Mouse (Mus musculus) neutrophil, adult 5-6 weeks (primary cell): ENCODE measurements at regions not wholly inside any gene's neighbourhood (a gene's known extent, or its start where the extent isn't known, plus 50 kb on each side); places are given as distances from the start of the nearest gene placed in this dataset.

Experiments used
- ATAC-seq: fragments of 151-379, 151-347 bp; 2 replicates; pipeline ENCODE4 v1.8.0; 2017; ENCODE audit warnings: mild to moderate bottlenecking, moderate TSS enrichment; ENCODE audit not compliant: insufficient number of reproducible peaks, poor library complexity, low FRiP score, severe bottlenecking; ENCODE audit errors: extremely low read depth

GRCm38 (mm10) chr1:137605890-137606663 lies 569.4 kb downstream of the Ptprc start:
- ATAC-seq, result no peak

GRCm38 (mm10) chr1:137593732-137594131 lies 581.8 kb downstream of the Ptprc start:
- ATAC-seq, result no peak

- no peak for ATAC-seq
These were observed 583.6 kb downstream of the Ptprc start for GRCm38 (mm10) chr1:137591891-137592290.

- no peak for ATAC-seq
These were observed 584.2 kb downstream of the Ptprc start for GRCm38 (mm10) chr1:137591295-137591694.

GRCm38 (mm10) chr1:137588304-137589300 lies 586.9 kb downstream of the Ptprc start:
- ATAC-seq, result no peak

- ATAC-seq, result no peak
These were observed 587.9 kb downstream of the Ptprc start for GRCm38 (mm10) chr1:137587481-137588228.

- no peak for ATAC-seq
These were observed 590.8 kb downstream of the Ptprc start for GRCm38 (mm10) chr1:137584696-137585095.

GRCm38 (mm10) chr1:137584104-137584675 lies 591.3 kb downstream of the Ptprc start:
- no peak for ATAC-seq

- no peak for ATAC-seq
These were observed 597.9 kb downstream of the Ptprc start for GRCm38 (mm10) chr1:137577639-137578038.

GRCm38 (mm10) chr1:137576174-137576573 lies 599.3 kb downstream of the Ptprc start:
- ATAC-seq, result no peak

GRCm38 (mm10) chr1:137575380-137575779 lies 600.1 kb downstream of the Ptprc start:
- ATAC-seq, result no peak

- no peak for ATAC-seq
These were observed 603.3 kb downstream of the Ptprc start for GRCm38 (mm10) chr1:137571905-137572865.

GRCm38 (mm10) chr1:137571190-137571904 lies 604.2 kb downstream of the Ptprc start:
- no peak for ATAC-seq

- ATAC-seq, result no peak
These were observed 607.3 kb upstream of the Nr5a2 start for GRCm38 (mm10) chr1:137567526-137567925.

- no peak for ATAC-seq
These were observed 605.4 kb upstream of the Nr5a2 start for GRCm38 (mm10) chr1:137565573-137566048.

GRCm38 (mm10) chr1:137561686-137562085 lies 601.4 kb upstream of the Nr5a2 start:
- no peak for ATAC-seq
